Mouse (Mus musculus) CH12.LX (cell line): ENCODE results near the gene Abi1. TPM values are rescaled to one million over a fixed set of nuclear protein-coding genes. Genes with fewer than 3 reads are reported as not detected.

Experiments
- DNase-seq: peaks from one replicate; pipeline ENCODE4 v3.0.0-alpha.2; 2013; ENCODE audit errors: extremely low read depth
- H3K27ac ChIP-seq: 2 replicates; pipeline ENCODE4 v1.5.1; 2012; ENCODE audit warnings: low read depth, mild to moderate bottlenecking, control low read depth, moderate library complexity; ENCODE audit not compliant: insufficient read depth
- H3K27me3 ChIP-seq: replicated peaks from 2 replicates; pipeline ENCODE3; 2012; ENCODE audit warnings: inconsistent platforms
- H3K36me3 ChIP-seq, 2 experiments: replicated peaks in 1 of 2; 2 replicates each; pipeline versions ENCODE3 to v1.6.1; 2012; ENCODE audit warnings: inconsistent platforms in 1 of 2, low read length in 1 of 2, mild to moderate bottlenecking in 1 of 2, mixed read lengths in 1 of 2, moderate library complexity in 1 of 2; ENCODE audit not compliant: control insufficient read depth in 1 of 2, insufficient read depth in 1 of 2
- H3K4me1 ChIP-seq, 2 experiments: 2 replicates each; pipeline ENCODE4 v1.6.1; 2012; ENCODE audit warnings: inconsistent platforms in 1 of 2, moderate library complexity in 1 of 2; ENCODE audit not compliant: insufficient read depth in 2 of 2, control insufficient read depth in 1 of 2
- H3K4me2 ChIP-seq: 2 replicates; pipeline ENCODE4 v1.6.1; 2012; ENCODE audit warnings: low read depth, mild to moderate bottlenecking, control low read depth; ENCODE audit not compliant: poor library complexity, insufficient read depth, severe bottlenecking
- H3K4me3 ChIP-seq, 3 experiments: fragments of 150-350 bp in 1 of 3; sonication (generic) in 1 of 3; replicated peaks in 1 of 3; 2 replicates each; pipeline versions ENCODE3 to v1.5.1; 2011 to 2012; ENCODE audit warnings: low read depth in 2 of 3, low read length in 2 of 3, mild to moderate bottlenecking in 2 of 3, moderate library complexity in 2 of 3, control low read depth in 1 of 3, improper control_type of control experiment in 1 of 3, inconsistent platforms in 1 of 3, mixed read lengths in 1 of 3; ENCODE audit not compliant: poor library complexity in 1 of 3
- H3K79me2 ChIP-seq: replicated peaks from 2 replicates; pipeline ENCODE4 v1.6.1; 2012; ENCODE audit warnings: mild to moderate bottlenecking, moderate library complexity; ENCODE audit not compliant: control insufficient read depth, poor library complexity, insufficient read depth, severe bottlenecking; ENCODE audit errors: extremely low read depth
- H3K9ac ChIP-seq: 2 replicates; pipeline ENCODE4 v1.6.1; 2012; ENCODE audit warnings: low read depth, mild to moderate bottlenecking, control low read depth, moderate library complexity; ENCODE audit not compliant: insufficient read depth
- H3K9me3 ChIP-seq: replicated peaks from 2 replicates; pipeline ENCODE3; 2012; ENCODE audit warnings: low read length, inconsistent platforms, mixed read lengths
- BHLHE40 ChIP-seq: IDR thresholded peaks from 2 replicates; pipeline ENCODE4 v1.6.1; 2011; ENCODE audit warnings: mild to moderate bottlenecking, low read depth, low read length, improper control_type of control experiment
- CHD1 ChIP-seq: IDR thresholded peaks from 2 replicates; pipeline ENCODE4 v1.6.1; 2012; ENCODE audit warnings: low read depth, low read length, improper control_type of control experiment, inconsistent platforms
- CHD2 ChIP-seq: IDR thresholded peaks from 2 replicates; pipeline ENCODE4 v1.6.1; 2011; ENCODE audit warnings: low read length, improper control_type of control experiment
- CTCF ChIP-seq, 2 experiments: IDR thresholded peaks in 1 of 2; conservative IDR thresholded peaks in 1 of 2; 2 replicates each; pipeline ENCODE4 v1.5.1; 2011 to 2012; ENCODE audit warnings: low read depth in 2 of 2, low read length in 2 of 2, improper control_type of control experiment in 1 of 2, inconsistent platforms in 1 of 2, mild to moderate bottlenecking in 1 of 2, moderate library complexity in 1 of 2
- ELF1 ChIP-seq: IDR thresholded peaks from 2 replicates; pipeline ENCODE4 v1.6.1; 2014; ENCODE audit warnings: low read depth, mild to moderate bottlenecking, inconsistent platforms, low read length, improper control_type of control experiment
- ETS1 ChIP-seq: conservative IDR thresholded peaks from 2 replicates; pipeline ENCODE4 v1.6.1; 2012; ENCODE audit warnings: low read depth, mild to moderate bottlenecking, inconsistent platforms, low read length, improper control_type of control experiment, moderate library complexity
- GABPA ChIP-seq: IDR thresholded peaks from 2 replicates; pipeline ENCODE4 v1.6.1; 2012; ENCODE audit warnings: low read depth, low read length, improper control_type of control experiment, inconsistent platforms; ENCODE audit not compliant: insufficient replicate concordance
- HCFC1 ChIP-seq: IDR thresholded peaks from 2 replicates; pipeline ENCODE4 v1.6.1; 2012; ENCODE audit warnings: low read depth, mild to moderate bottlenecking, inconsistent platforms, low read length, improper control_type of control experiment
- IRF4 ChIP-seq: IDR thresholded peaks from 2 replicates; pipeline ENCODE4 v1.6.1; 2014; ENCODE audit warnings: low read depth, mild to moderate bottlenecking, inconsistent platforms, low read length, improper control_type of control experiment
- JUN ChIP-seq: IDR thresholded peaks from 2 replicates; pipeline ENCODE4 v1.6.1; 2011; ENCODE audit warnings: low read depth, mild to moderate bottlenecking, low read length, improper control_type of control experiment, moderate library complexity; ENCODE audit not compliant: insufficient read depth
- KAT2A ChIP-seq: IDR thresholded peaks from 2 replicates; pipeline ENCODE4 v1.6.1; 2012; ENCODE audit warnings: low read length, improper control_type of control experiment, inconsistent platforms; ENCODE audit not compliant: insufficient replicate concordance
- MAZ ChIP-seq: IDR thresholded peaks from 2 replicates; pipeline ENCODE4 v1.6.1; 2012; ENCODE audit warnings: low read depth, mild to moderate bottlenecking, inconsistent platforms, low read length, improper control_type of control experiment, moderate library complexity
- MEF2A ChIP-seq: IDR thresholded peaks from 2 replicates; pipeline ENCODE4 v1.6.1; 2014; ENCODE audit warnings: low read depth, mild to moderate bottlenecking, inconsistent platforms, low read length, improper control_type of control experiment, borderline replicate concordance
- MXI1 ChIP-seq: IDR thresholded peaks from 2 replicates; pipeline ENCODE4 v1.6.1; 2011; ENCODE audit warnings: mild to moderate bottlenecking, low read depth, low read length, improper control_type of control experiment
- NELFE ChIP-seq: IDR thresholded peaks from 2 replicates; pipeline ENCODE4 v1.6.1; 2011; ENCODE audit warnings: low read depth, low read length, improper control_type of control experiment
- NRF1 ChIP-seq: IDR thresholded peaks from 2 replicates; pipeline ENCODE4 v1.6.1; 2014; ENCODE audit warnings: low read depth, mild to moderate bottlenecking, inconsistent platforms, low read length, improper control_type of control experiment, moderate library complexity
- POLR2A ChIP-seq: IDR thresholded peaks from 2 replicates; pipeline ENCODE4 v1.6.1; 2011; ENCODE audit warnings: low read depth, mild to moderate bottlenecking, improper control_type of control experiment, low read length
- RAD21 ChIP-seq: IDR thresholded peaks from 2 replicates; pipeline ENCODE4 v1.6.1; 2011; ENCODE audit warnings: low read depth, mild to moderate bottlenecking, low read length, improper control_type of control experiment, moderate library complexity
- RCOR1 ChIP-seq: conservative IDR thresholded peaks from 2 replicates; pipeline ENCODE4 v1.6.1; 2012; ENCODE audit warnings: low read depth, mild to moderate bottlenecking, inconsistent platforms, low read length, improper control_type of control experiment
- SIN3A ChIP-seq: IDR thresholded peaks from 2 replicates; pipeline ENCODE4 v1.6.1; 2012; ENCODE audit warnings: low read length, improper control_type of control experiment, inconsistent platforms
- TBP ChIP-seq: conservative IDR thresholded peaks from 2 replicates; pipeline ENCODE4 v1.6.1; 2011; ENCODE audit warnings: low read depth, low read length, improper control_type of control experiment
- TCF12 ChIP-seq: IDR thresholded peaks from 2 replicates; pipeline ENCODE4 v1.6.1; 2014; ENCODE audit warnings: low read depth, mild to moderate bottlenecking, inconsistent platforms, low read length, improper control_type of control experiment
- UBTF ChIP-seq: IDR thresholded peaks from 2 replicates; pipeline ENCODE4 v1.6.1; 2012; ENCODE audit warnings: low read depth, mild to moderate bottlenecking, inconsistent platforms, low read length, improper control_type of control experiment, moderate library complexity
- USF1 ChIP-seq: IDR thresholded peaks from 2 replicates; pipeline ENCODE4 v1.6.1; 2014; ENCODE audit warnings: low read depth, mild to moderate bottlenecking, inconsistent platforms, low read length, improper control_type of control experiment
- USF2 ChIP-seq: conservative IDR thresholded peaks from 2 replicates; pipeline ENCODE4 v1.6.1; 2011; ENCODE audit warnings: low read depth, low read length, improper control_type of control experiment
- ZC3H11A ChIP-seq: IDR thresholded peaks from 2 replicates; pipeline ENCODE4 v1.6.1; 2012; ENCODE audit warnings: low read depth, mild to moderate bottlenecking, inconsistent platforms, low read length, improper control_type of control experiment
- ZMIZ1 ChIP-seq: IDR thresholded peaks from 2 replicates; pipeline ENCODE4 v1.6.1; 2012; ENCODE audit warnings: low read depth, mild to moderate bottlenecking, inconsistent platforms, low read length, improper control_type of control experiment
- ZNF384 ChIP-seq: IDR thresholded peaks from 2 replicates; pipeline ENCODE4 v1.6.1; 2012; ENCODE audit warnings: low read depth, low read length, improper control_type of control experiment, inconsistent platforms
- dilution Hi-C: fragments of 300-500 bp; cut with MboI; formaldehyde crosslinking; loops from 2 replicates; pipeline ENCODE4 v1.14.3; 2020; ENCODE audit warnings: low sequenced_read_pairs; ENCODE audit not compliant: extremely low pct_unique_long_range_greater_than_20kb, extremely low pct_ligation_motif_present
- in situ Hi-C: fragments of 300-500 bp; cut with MboI; formaldehyde crosslinking; loops from 3 replicates; pipeline ENCODE4 v1.14.3; 2019; ENCODE audit warnings: low sequenced_read_pairs, low pct_ligation_motif_present, low pct_unique_long_range_greater_than_20kb, mixed read lengths
- polyA plus RNA-seq: library from polyadenylated mRNA; unstranded; fragments of >175 nt; gene quantifications from 2 replicates; pipeline ENCODE4 v1.2.1, GENCODE M21; 2012; ENCODE audit warnings: low read depth; ENCODE audit not compliant: insufficient read length
- total RNA-seq, 2 experiments: library from RNA; depleted of rRNA; stranded (reverse); fragments of 300-350 nt in 1 of 2; fragments of >200 nt in 1 of 2; gene quantifications; 2 replicates each; pipeline ENCODE4 v1.2.3; 2012 to 2014

Gene Abi1
- total and polyA plus RNA-seq, 3 experiments, result 45.7 to 104 (median 74.6) TPM

DNA sequence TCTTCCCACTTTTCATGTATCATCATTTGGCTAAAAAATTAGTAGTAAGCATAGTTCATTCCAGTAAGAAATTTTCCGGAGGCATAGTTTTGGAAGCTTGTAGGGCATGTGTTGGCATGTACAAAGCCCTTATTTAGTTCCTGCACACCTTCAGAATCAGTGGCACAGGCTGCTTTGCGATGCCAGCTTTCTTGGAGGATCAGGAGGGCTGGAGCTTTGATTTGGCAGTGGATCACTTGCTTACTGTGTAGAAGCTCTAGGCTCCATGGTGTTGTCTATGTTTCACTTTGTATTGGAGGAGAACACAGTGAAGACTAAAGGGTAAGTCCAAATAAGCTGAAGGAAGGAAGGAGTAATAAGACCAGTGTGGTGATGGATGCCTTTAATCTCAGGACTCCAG is 30.4 kb upstream of the Abi1 start:
- dilution Hi-C loops (no loop called here), in situ Hi-C loops (no loop called here)
- Histone ChIP-seq H3K4me1 (peaks cover 3 to 8% of the 10 kb centered on the region in 2 experiments; a peak in 3 of 4 replicates), H3K4me3 (peak overlapping the region in 1 of 3 experiments; percentile 15), H3K36me3 (peaks cover 13 to 24% of the 10 kb centered on the region in 2 experiments), H3K79me2 (peaks cover 16% of the 10 kb centered on the region), H3K9me3 (no peaks in the 10 kb centered on the region), H3K4me2 (peak overlapping the region; percentile 22), H3K9ac (no peak overlapping the region), H3K27me3 (no peaks in the 10 kb centered on the region), H3K27ac (no peak overlapping the region)
- DNase-seq, result no peak
- no peak for TF ChIP-seq BHLHE40
- TF ChIP-seq USF1, result no peak
- TF ChIP-seq ETS1, result no peak
- TF ChIP-seq TBP, result no peak
- no peak for TF ChIP-seq NRF1
- TF ChIP-seq GABPA, result no peak
- no peak for TF ChIP-seq MEF2A
- no peak for TF ChIP-seq POLR2A
- TF ChIP-seq UBTF, result no peak
- no peak for TF ChIP-seq MXI1

DNA sequence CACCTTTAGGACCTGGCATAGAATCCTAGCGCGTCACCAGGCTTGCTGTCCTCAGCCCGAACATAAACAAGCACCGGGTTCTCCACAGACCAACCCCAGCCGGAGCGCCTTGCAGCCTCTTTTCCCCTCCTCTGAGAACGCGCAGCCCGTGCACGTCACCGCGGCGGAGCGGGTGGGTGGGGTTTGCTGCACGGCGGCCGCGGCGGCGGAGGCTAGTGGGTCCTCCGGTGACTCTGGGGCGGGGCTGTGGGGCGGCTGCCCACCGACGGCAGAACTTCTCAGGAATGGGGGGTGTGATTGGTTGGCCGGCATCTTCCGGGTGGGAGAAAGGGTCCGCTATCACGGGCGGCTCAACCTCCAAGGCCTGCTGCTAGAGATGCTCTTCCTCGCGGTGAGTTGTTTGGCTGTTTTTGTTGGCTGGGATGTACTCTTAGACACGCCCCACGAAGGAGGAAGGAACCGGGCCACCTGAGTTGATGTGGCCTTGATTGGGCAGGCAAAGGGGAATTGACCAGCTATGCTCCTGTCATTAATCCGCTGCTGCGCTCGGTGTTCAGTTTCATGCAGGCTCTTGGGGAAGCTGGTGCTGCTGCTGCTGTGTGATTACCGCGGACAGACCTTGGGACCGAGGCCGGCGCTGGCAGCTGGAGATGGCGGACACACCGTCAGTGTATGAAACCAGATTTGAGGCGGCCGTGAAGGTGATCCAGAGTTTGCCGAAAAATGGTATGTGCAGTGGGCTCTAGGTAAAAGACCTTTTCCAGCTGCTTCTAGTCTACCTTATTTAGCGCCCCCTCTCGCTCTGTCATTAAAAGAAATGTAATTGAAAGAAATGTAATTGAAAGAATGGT is 29.1 kb upstream of the Abi1 start:
- Histone ChIP-seq H3K4me3 (peak overlapping the region; percentile 81 to 92 (median 86)), H3K9ac (peak overlapping the region; percentile 87), H3K27me3 (no peaks in the 10 kb centered on the region), H3K4me2 (peak overlapping the region; percentile 66; the same call in 1 of the 2 replicates), H3K9me3 (no peaks in the 10 kb centered on the region), H3K79me2 (peaks cover 14% of the 10 kb centered on the region), H3K36me3 (peaks cover 10 to 17% of the 10 kb centered on the region in 2 experiments), H3K27ac (peak overlapping the region; percentile 90), H3K4me1 (peaks cover 3 to 8% of the 10 kb centered on the region in 2 experiments; a peak in 3 of 4 replicates)
- DNase-seq, result peak; percentile 86
- dilution Hi-C loops, result no loop called here
- TF ChIP-seq TCF12 (peak; percentile 44; the same call in 1 of the 2 replicates), MXI1 (peak; percentile 62), RAD21 (no peak), NRF1 (peak; percentile 30; the same call in 1 of the 2 replicates), KAT2A (no peak), NELFE (peak; percentile 65), ETS1 (0 out of 2 replicates have a peak, but pooled peaks have one; percentile 17), CTCF (conservative IDR thresholded peaks at IDR 0.05 in 1 of 2, IDR thresholded peaks at IDR 0.05 in 1 of 2; ENCODE audit: low read depth in 2 of 2, low read length in 2 of 2) (peak in 1 of 2 experiments; percentile 45; a peak in 2 of 4 replicates), HCFC1 (peak; percentile 44; the same call in 1 of the 2 replicates), IRF4 (peak; percentile 2), ELF1 (peak; percentile 84), ZNF384 (no peak), USF2 (no peak), SIN3A (peak; percentile 91), ZMIZ1 (peak; percentile 32; the same call in 1 of the 2 replicates), POLR2A (peak; percentile 75; the same call in 1 of the 2 replicates), MEF2A (0 out of 2 replicates have a peak, but pooled peaks have one; percentile 5), ZC3H11A (no peak), CHD2 (peak; percentile 36; the same call in 1 of the 2 replicates), CHD1 (peak; percentile 58; the same call in 1 of the 2 replicates), JUN (no peak), MAZ (peak; percentile 52; the same call in 1 of the 2 replicates), RCOR1 (0 out of 2 replicates have a peak, but pooled peaks have one; percentile 25), BHLHE40 (0 out of 2 replicates have a peak, but pooled peaks have one; percentile 7)
- in situ Hi-C loops, result no loop called here
